Mouse (Mus musculus): ENCODE data around the gene Mlst8. TPM values are rescaled to one million over a fixed set of nuclear protein-coding genes. Genes with fewer than 3 reads are reported as not detected.

The Mlst8 gene
- polyA plus RNA-seq, 1 experiment from 2014 or later = 18.7 TPM

DNA sequence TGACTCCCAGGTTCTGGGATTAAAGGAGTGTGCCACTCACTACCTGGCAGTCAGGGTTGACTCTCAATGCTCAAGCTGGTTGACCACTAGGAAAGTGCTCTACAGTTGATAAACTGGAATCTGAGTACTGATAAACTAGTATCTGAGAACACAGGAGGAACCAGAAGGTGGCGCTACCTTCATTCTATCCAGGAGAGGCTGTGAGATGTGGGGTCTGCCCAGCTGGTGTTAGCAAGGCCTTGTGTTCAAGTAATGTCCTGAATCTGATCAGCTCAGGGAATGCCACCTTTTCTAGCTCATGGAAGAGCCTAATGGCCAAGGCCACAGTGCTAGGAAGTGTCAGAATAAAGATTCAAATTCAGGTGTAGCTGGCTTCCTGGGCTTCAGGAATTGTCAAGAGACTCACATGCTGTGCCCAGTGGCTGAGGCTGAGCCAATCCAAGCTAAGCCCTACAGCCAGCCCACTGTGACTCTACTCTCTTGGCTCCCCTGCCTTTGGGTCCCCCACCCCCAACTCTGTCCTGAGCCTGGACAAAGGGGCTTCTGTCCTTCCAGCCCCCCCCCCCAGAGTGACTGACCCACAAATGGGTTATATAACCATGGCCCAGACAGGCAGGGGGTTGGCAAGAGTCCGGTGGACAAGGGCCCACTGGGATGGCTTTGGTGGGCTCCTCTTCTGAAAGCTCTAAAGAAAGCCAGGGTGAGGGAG lies 15.9 kb upstream of the Mlst8 start:
- no peaks in the 10 kb centered on the region for H3K9me3 ChIP-seq (replicated peaks; ENCODE audit: control insufficient read depth, low read length)
- no peak for ATAC-seq (replicated peaks; ENCODE audit: extremely low read depth, insufficient read depth, low FRiP score)
- H3K4me1 ChIP-seq (ENCODE audit: control insufficient read depth, insufficient read depth, low read length) = no peaks in the 10 kb centered on the region
- H3K27ac ChIP-seq (ENCODE audit: low read length) = no peak overlapping the region
- 42% methylated on average over 2 of the region's 2 CpGs for WGBS
- H3K27me3 ChIP-seq (ENCODE audit: control insufficient read depth, insufficient read depth, low read length) = peaks cover 13% of the 10 kb centered on the region
- no peaks in the 10 kb centered on the region for H3K36me3 ChIP-seq (ENCODE audit: control insufficient read depth, insufficient read depth)
- no peak overlapping the region for H3K4me2 ChIP-seq (ENCODE audit: low read depth, low read length)
- no peak overlapping the region for H3K4me3 ChIP-seq (ENCODE audit: low read length)
- no peak overlapping the region for H3K9ac ChIP-seq (ENCODE audit: low read length)

DNA sequence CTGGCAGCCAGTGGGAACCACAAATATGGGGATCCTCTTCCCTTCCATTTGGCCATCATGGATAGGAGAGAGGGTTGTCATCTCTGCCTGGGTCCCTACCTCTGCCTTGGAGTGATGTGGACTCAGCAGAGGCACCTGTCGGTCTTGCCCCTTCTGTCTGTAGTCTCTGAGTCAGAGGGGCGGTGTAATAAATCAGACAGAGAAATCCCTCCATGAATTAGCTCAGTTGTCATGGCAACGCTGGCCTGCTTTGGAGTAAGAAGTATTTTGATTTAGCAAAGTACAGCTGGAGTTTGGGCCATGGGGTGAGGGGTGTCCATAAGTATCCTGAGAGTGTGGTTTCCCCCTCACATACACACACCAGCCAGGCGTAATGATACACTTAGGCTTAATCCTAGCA lies 11.5 kb upstream of the Mlst8 start:
- Histone ChIP-seq H3K9me3 (replicated peaks; ENCODE audit: control insufficient read depth, low read length) (no peaks in the 10 kb centered on the region), H3K27ac (ENCODE audit: low read length) (no peak overlapping the region), H3K4me1 (ENCODE audit: control insufficient read depth, insufficient read depth, low read length) (peaks cover 6% of the 10 kb centered on the region), H3K4me2 (ENCODE audit: low read depth, low read length) (no peak overlapping the region), H3K36me3 (ENCODE audit: control insufficient read depth, insufficient read depth) (no peaks in the 10 kb centered on the region), H3K9ac (ENCODE audit: low read length) (no peak overlapping the region), H3K27me3 (ENCODE audit: control insufficient read depth, insufficient read depth, low read length) (peaks cover 40% of the 10 kb centered on the region), H3K4me3 (ENCODE audit: low read length) (no peak overlapping the region)
- 93% methylated on average over 4 of the region's 4 CpGs for WGBS
- ATAC-seq (replicated peaks; ENCODE audit: extremely low read depth, insufficient read depth, low FRiP score) = no peak

DNA sequence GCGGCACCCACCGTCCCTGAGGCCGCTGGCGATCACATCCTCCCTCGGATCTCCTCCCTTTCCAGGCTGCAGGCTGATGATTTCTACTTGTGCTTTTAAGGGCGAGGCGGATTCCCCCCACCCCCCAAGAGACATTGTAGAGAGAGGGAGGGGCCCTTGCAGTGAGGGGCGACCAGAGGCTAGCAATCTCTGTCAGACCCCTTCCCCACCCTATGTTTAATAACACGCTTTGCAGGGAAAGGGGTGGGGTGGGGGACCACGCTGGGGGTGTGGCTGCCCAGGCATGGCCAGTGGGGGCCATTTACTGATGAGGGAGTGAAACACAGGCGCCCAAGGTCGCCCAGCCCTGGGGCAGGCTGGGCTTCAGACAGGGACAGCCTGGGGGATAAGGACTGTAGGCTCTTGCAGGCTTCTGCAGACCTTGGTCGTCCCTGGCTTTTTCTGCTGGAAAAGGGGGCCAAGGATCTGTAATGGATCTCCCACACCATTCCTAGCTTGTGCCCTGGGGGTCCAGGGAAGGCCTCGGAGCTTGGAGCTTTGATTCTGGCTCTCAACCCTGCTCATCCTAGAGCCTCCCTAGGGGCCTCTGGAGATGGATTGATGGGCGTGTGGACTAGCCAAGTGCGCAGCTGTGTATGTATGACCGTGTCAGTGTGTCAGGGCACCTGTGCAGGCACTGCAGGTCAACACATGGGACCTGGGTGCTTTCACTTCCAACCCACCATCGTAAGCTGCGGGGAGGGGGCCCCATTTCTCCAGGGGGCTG lies 10.6 kb upstream of the Mlst8 start:
- no peak overlapping the region for H3K27ac ChIP-seq (ENCODE audit: low read length)
- ATAC-seq (replicated peaks; ENCODE audit: extremely low read depth, insufficient read depth, low FRiP score) = no peak
- peak overlapping the region; percentile 100 for H3K4me2 ChIP-seq (ENCODE audit: low read depth, low read length)
- 25% methylated on average over 19 of the region's 19 CpGs for WGBS
- H3K36me3 ChIP-seq (ENCODE audit: control insufficient read depth, insufficient read depth) = no peaks in the 10 kb centered on the region
- H3K4me1 ChIP-seq (ENCODE audit: control insufficient read depth, insufficient read depth, low read length) = peaks cover 8% of the 10 kb centered on the region
- peak overlapping the region; percentile 77 for H3K9ac ChIP-seq (ENCODE audit: low read length)
- H3K27me3 ChIP-seq (ENCODE audit: control insufficient read depth, insufficient read depth, low read length) = peaks cover 40% of the 10 kb centered on the region
- peak overlapping the region; percentile 76 for H3K4me3 ChIP-seq (ENCODE audit: low read length)
- H3K9me3 ChIP-seq (replicated peaks; ENCODE audit: control insufficient read depth, low read length) = no peaks in the 10 kb centered on the region

DNA sequence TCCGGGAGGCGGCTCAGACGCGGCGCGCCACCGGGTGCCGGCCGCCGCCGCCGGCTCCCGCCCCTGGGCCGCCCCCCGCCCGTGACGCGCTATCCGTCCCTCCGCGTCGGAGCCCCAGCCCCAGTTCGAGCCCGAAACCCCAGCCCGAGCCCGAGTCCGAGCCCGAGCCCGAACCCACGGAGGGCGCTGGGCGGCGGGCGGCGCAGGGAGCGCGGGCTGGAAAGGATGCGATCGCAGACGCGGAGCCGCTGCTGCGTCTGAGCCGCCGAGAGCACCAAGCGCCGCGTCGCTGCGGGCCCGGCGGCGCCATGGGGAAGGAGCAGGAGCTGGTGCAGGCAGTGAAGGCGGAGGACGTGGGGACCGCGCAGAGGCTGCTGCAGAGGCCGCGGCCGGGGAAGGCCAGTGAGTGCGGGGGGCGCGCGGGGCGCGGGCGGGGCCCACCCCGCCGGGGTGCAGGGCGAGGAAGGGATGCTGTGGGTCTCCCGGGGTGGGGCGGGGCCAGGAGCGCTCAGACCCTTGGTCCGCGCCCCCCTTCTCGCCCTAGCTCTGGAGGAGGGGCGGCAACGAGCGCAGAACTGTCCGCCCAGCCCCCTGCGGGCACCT lies 9.9 kb upstream of the Mlst8 start:
- ATAC-seq (replicated peaks; ENCODE audit: extremely low read depth, insufficient read depth, low FRiP score) = peak; percentile 38; the same call in 1 of the 2 replicates
- peak overlapping the region; percentile 77 for H3K9ac ChIP-seq (ENCODE audit: low read length)
- peak overlapping the region; percentile 76 for H3K4me3 ChIP-seq (ENCODE audit: low read length)
- WGBS = under 1% methylated on average over 68 of the region's 81 CpGs
- peak overlapping the region; percentile 100 for H3K4me2 ChIP-seq (ENCODE audit: low read depth, low read length)
- no peaks in the 10 kb centered on the region for H3K36me3 ChIP-seq (ENCODE audit: control insufficient read depth, insufficient read depth)
- H3K27me3 ChIP-seq (ENCODE audit: control insufficient read depth, insufficient read depth, low read length) = peaks cover 40% of the 10 kb centered on the region
- H3K9me3 ChIP-seq (replicated peaks; ENCODE audit: control insufficient read depth, low read length) = no peaks in the 10 kb centered on the region
- H3K4me1 ChIP-seq (ENCODE audit: control insufficient read depth, insufficient read depth, low read length) = peaks cover 8% of the 10 kb centered on the region
- no peak overlapping the region for H3K27ac ChIP-seq (ENCODE audit: low read length)

DNA sequence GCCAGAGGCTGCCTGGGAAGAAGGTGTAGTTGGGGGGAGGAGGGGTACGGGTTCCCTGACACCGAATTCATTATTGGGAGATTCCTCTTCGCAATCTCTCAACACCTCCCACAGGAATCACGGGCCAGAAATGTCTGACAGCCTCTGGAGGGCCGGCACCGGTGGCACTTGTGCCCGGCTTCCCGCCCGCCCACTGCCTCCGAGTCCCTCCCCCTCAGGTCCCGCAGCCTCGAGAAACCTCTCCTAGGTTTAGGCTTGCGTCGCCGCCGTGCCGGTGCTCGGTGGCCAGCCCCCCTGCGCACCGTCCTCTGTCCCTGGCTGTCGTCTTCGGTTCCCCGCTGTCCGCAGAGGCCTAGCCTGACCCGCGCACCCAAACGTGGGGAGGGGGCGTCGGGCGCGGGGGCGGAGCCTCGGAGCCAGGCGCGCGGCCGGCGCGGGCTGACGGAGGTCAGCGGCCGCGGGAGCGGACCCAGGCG lies 9.3 kb upstream of the Mlst8 start, which contains the start of gene Caskin1:
TSS of gene Caskin1 (plus strand) at position 416 of the 476 bp plus-strand sequence.
- Histone ChIP-seq H3K27ac (ENCODE audit: low read length) (no peak within 1 kb of the TSS), H3K4me2 (ENCODE audit: low read depth, low read length) (peak within 1 kb of the TSS; percentile 100), H3K9ac (ENCODE audit: low read length) (peak within 1 kb of the TSS; percentile 77), H3K9me3 (replicated peaks; ENCODE audit: control insufficient read depth, low read length) (no peaks in the 10 kb centered on the region), H3K4me3 (ENCODE audit: low read length) (peak within 1 kb of the TSS; percentile 76), H3K4me1 (ENCODE audit: control insufficient read depth, insufficient read depth, low read length) (peaks cover 8% of the 10 kb centered on the region), H3K27me3 (ENCODE audit: control insufficient read depth, insufficient read depth, low read length) (peaks cover 40% of the 10 kb centered on the region), H3K36me3 (ENCODE audit: control insufficient read depth, insufficient read depth) (no peaks in the 10 kb centered on the region)
- peak; percentile 24; the same call in 1 of the 2 replicates for ATAC-seq (replicated peaks; ENCODE audit: extremely low read depth, insufficient read depth, low FRiP score)
- under 1% methylated on average over 33 of the region's 45 CpGs for WGBS

DNA sequence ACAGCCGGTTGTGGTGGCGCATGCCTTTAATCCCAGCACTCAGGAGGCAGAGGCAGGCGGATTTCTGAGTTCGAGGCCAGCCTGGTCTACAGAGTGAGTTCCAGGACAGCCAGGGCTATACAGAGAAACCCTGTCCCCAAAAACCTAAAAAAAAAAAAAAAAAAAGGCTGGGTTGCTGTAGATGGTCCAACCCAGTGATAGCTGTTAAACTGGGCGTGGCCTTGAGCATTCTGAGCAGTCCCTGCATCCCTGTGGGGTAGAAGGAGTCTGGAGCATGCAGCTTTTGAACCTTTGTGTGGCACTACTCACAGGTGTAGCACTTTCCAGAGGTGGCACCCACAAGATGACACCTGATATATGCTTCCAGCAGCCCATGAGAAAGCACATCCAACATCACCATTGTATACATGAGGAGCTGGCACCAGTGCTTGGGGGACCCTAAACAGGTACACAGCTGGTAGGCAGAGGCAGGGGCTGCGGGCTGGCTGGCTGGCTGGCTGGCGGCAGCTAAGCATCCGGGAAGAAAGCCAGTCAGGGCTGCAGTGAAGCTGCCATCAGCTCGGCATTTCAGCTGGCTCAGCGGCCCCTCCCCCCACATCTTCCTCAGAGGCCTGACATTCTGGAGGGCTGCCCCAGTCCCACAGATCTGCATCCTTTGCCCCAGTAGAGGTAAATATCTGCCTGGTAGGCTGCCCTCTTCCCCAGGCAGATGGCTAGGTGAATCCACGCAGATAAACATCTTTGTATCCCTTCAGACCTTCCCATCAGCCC lies 6.4 kb upstream of the Mlst8 start:
- peaks cover 31% of the 10 kb centered on the region for H3K27me3 ChIP-seq (ENCODE audit: control insufficient read depth, insufficient read depth, low read length)
- H3K4me2 ChIP-seq (ENCODE audit: low read depth, low read length) = no peak overlapping the region
- WGBS = 42% methylated on average over 11 of the region's 11 CpGs
- H3K4me3 ChIP-seq (ENCODE audit: low read length) = no peak overlapping the region
- peaks cover 8% of the 10 kb centered on the region for H3K4me1 ChIP-seq (ENCODE audit: control insufficient read depth, insufficient read depth, low read length)
- H3K36me3 ChIP-seq (ENCODE audit: control insufficient read depth, insufficient read depth) = no peaks in the 10 kb centered on the region
- H3K27ac ChIP-seq (ENCODE audit: low read length) = no peak overlapping the region
- no peak overlapping the region for H3K9ac ChIP-seq (ENCODE audit: low read length)
- ATAC-seq (replicated peaks; ENCODE audit: extremely low read depth, insufficient read depth, low FRiP score) = no peak
- H3K9me3 ChIP-seq (replicated peaks; ENCODE audit: control insufficient read depth, low read length) = no peaks in the 10 kb centered on the region

DNA sequence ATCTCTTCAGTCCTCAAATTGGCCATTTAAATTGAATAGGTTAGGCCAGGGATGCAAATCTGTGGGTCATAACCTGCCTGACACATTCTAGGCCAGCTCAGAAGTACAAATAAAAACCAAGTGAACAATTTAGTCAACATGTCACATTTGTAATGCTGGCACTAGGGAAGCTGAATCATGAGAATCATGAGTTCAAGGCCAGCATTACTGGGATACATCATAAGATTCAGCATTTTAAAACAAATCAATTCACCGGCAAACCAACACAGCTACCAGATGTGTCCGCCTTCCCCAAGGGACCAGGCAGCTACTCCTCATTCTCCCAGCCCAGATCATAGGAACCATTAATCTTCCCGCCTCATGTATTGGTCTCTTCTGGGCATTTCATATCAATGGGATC lies 4.6 kb upstream of the Mlst8 start:
- no peak overlapping the region for H3K27ac ChIP-seq (ENCODE audit: low read length)
- peaks cover 8% of the 10 kb centered on the region for H3K4me1 ChIP-seq (ENCODE audit: control insufficient read depth, insufficient read depth, low read length)
- WGBS = 94% methylated on average over 3 of the region's 3 CpGs
- no peak for ATAC-seq (replicated peaks; ENCODE audit: extremely low read depth, insufficient read depth, low FRiP score)
- no peaks in the 10 kb centered on the region for H3K36me3 ChIP-seq (ENCODE audit: control insufficient read depth, insufficient read depth)
- H3K4me2 ChIP-seq (ENCODE audit: low read depth, low read length) = no peak overlapping the region
- no peaks in the 10 kb centered on the region for H3K9me3 ChIP-seq (replicated peaks; ENCODE audit: control insufficient read depth, low read length)
- peaks cover 19% of the 10 kb centered on the region for H3K27me3 ChIP-seq (ENCODE audit: control insufficient read depth, insufficient read depth, low read length)
- no peak overlapping the region for H3K9ac ChIP-seq (ENCODE audit: low read length)
- no peak overlapping the region for H3K4me3 ChIP-seq (ENCODE audit: low read length)

DNA sequence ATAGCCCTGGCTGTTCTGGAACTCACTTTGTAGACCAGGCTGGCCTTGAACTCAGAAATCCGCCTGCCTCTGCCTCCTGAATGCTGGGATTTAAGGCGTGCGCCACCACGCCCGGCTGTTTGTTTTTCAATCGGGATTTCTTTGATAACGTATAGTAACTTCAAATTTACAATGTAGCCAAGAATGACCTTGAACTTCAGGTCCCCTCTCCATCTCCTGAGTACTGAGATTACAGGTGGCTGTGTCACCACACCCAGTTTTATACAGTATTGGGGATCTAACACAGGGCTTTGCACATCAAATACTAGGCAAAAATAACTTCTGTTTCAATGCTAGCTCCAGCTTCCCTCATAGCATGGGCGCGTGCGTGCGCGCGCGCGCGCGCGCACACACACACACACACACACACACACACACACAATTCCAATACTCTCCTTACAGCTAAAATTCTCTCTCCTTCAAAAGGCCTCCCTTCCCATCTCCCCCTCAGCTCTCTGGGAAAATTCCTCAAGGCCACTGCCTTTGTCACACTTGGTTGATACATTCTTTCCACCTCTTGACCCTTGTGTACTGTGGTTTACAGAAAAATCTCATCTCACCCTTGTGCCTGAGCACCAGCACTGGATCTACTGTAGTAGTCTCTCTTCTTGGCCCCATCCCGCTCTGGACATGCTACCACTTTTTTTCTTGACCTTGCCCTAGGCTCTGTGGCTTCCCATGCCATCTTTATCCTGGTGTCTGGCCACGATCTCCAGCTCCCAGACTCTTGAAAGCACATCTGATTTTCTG lies 2.3 kb upstream of the Mlst8 start:
- Histone ChIP-seq H3K27me3 (ENCODE audit: control insufficient read depth, insufficient read depth, low read length) (no peaks in the 10 kb centered on the region), H3K4me1 (ENCODE audit: control insufficient read depth, insufficient read depth, low read length) (peaks cover 13% of the 10 kb centered on the region), H3K4me2 (ENCODE audit: low read depth, low read length) (no peak overlapping the region), H3K27ac (ENCODE audit: low read length) (no peak overlapping the region), H3K4me3 (ENCODE audit: low read length) (no peak overlapping the region), H3K36me3 (ENCODE audit: control insufficient read depth, insufficient read depth) (peaks cover 9% of the 10 kb centered on the region), H3K9ac (ENCODE audit: low read length) (no peak overlapping the region), H3K9me3 (replicated peaks; ENCODE audit: control insufficient read depth, low read length) (no peaks in the 10 kb centered on the region)
- 92% methylated on average over 20 of the region's 20 CpGs for WGBS
- no peak for ATAC-seq (replicated peaks; ENCODE audit: extremely low read depth, insufficient read depth, low FRiP score)
